Mouse (Mus musculus): ENCODE results near the gene Cdk12. TPM values are rescaled to one million over a fixed set of nuclear protein-coding genes. Genes with fewer than 3 reads are reported as not detected.

The Cdk12 gene
- polyA plus RNA-seq, 1 experiment: 18.1 TPM

DNA sequence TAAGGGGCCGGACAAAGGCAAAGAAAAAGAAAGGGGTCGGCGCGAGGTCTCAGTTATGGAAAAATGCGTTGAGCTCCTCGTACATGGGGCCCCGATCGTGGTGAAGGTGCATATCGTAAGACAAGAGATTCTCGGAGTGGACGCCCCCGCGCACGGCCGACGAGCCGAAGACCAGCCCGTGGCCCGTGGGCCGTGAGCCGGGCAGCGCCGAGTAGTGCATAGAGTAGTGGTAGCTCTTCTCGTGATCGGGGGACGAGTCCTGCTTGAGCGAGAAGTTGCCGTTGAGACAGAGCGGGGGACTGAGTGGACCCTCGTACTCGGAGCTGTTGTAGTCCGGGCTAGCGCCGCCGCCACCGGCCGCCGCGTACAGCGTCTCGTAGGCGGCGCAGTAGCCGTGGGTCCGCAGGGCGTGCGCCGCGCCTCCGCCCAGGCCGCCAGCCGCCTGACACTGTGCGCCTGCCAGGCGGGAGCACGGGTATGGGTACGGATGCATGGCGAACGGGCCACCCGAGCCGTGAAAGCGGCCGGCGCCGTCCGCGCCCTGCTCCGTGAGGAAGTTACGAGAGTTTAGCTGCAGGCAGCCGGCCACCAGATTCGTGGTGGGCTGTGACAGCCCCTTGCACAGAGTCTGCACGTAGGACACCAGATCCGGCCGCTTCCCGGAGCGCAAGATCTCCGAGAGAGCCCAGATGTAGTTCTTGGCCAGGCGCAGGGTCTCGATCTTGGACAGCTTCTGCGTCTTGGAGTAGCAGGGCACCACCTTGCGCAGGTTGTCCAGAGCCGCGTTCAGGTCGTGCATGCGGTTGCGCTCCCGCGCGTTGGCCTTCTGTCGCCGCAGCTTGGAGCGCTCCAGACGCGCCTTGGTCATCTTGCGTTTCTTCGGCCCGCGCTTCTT lies 124.5 kb downstream of the Cdk12 start:
- peak overlapping the region; percentile 93 for H3K4me3 ChIP-seq (ENCODE audit: insufficient read depth, low read length)
- TF ChIP-seq POLR2A (IDR thresholded peaks at IDR 0.05; ENCODE audit: extremely low read depth, insufficient read depth, low read length) (no peak), CTCF (IDR thresholded peaks at IDR 0.05; ENCODE audit: extremely low read depth, insufficient read depth, low read length) (no peak)
- peak overlapping the region; percentile 84 for H3K27ac ChIP-seq (ENCODE audit: insufficient read depth, low read length)
- peaks cover 5% of the 10 kb centered on the region for H3K4me1 ChIP-seq (ENCODE audit: control insufficient read depth, insufficient read depth, low read length)

DNA sequence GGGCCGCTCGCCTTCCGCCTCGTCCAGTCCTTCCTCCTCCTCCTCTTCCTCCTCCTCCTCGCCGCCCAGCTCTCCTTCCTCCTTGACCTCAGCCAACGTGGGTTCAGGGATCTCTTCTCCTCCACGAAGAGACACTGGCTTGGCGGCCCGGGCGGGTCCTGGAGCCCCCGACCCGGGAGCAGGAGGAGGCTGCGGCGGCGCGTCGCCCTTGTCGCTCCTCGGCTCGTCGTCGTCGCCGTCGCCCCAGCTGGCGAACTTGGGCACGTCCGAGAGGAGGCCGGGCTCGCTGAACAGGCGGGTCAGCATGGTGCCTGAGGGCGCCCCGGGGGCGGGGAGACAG lies 125.1 kb downstream of the Cdk12 start:
- Histone ChIP-seq H3K27ac (ENCODE audit: insufficient read depth, low read length) (peak overlapping the region; percentile 84), H3K4me3 (ENCODE audit: insufficient read depth, low read length) (peak overlapping the region; percentile 93), H3K4me1 (ENCODE audit: control insufficient read depth, insufficient read depth, low read length) (peaks cover 5% of the 10 kb centered on the region)
- TF ChIP-seq POLR2A (IDR thresholded peaks at IDR 0.05; ENCODE audit: extremely low read depth, insufficient read depth, low read length): no peak
- no peak for TF ChIP-seq CTCF (IDR thresholded peaks at IDR 0.05; ENCODE audit: extremely low read depth, insufficient read depth, low read length)

Other genes with a start within 250 kb of the Cdk12 start
- 28.6 and 29.2 TPM in 2 replicates for gene Plxdc1, start 216.6 kb upstream of the Cdk12 start, polyA plus RNA-seq (2012; rRNA removed)
- 2.2 and 2.6 TPM in 2 replicates for gene Arl5c, start 206.9 kb upstream of the Cdk12 start, polyA plus RNA-seq (2012; rRNA removed)
- gene Cacnb1, start 180.0 kb upstream of the Cdk12 start, polyA plus RNA-seq (2012; rRNA removed): 114 and 117 TPM in 2 replicates
- gene Rpl19, start 176.3 kb upstream of the Cdk12 start, polyA plus RNA-seq (2012; rRNA removed): 880 and 901 TPM in 2 replicates
- gene Stac2, start 149.6 kb upstream of the Cdk12 start, polyA plus RNA-seq (2012; rRNA removed): 49.7 and 51.6 TPM in 2 replicates
- gene Fbxl20, start 52.7 kb upstream of the Cdk12 start, polyA plus RNA-seq (2012; rRNA removed): 25.0 and 25.6 TPM in 2 replicates
- gene Med1, start 9.8 kb upstream of the Cdk12 start, polyA plus RNA-seq (2012; rRNA removed): 21.7 and 23.3 TPM in 2 replicates
- gene Neurod2, start 126.6 kb downstream of the Cdk12 start, polyA plus RNA-seq (2012; rRNA removed): 45.0 and 57.2 TPM in 2 replicates
- 127 and 322 TPM in 2 replicates for gene Ppp1r1b, start 145.3 kb downstream of the Cdk12 start, polyA plus RNA-seq (2012; rRNA removed)
- gene Stard3, start 155.3 kb downstream of the Cdk12 start, polyA plus RNA-seq (2012; rRNA removed): 63.2 and 70.8 TPM in 2 replicates
- gene Tcap, start 180.8 kb downstream of the Cdk12 start, polyA plus RNA-seq (2012; rRNA removed): 13.6 and 17.7 TPM in 2 replicates
- 0.13 and 0.40 TPM in 2 replicates for gene Pnmt, start 183.4 kb downstream of the Cdk12 start, polyA plus RNA-seq (2012; rRNA removed)
- 14.4 TPM in 2 replicates for gene Pgap3, start 197.4 kb downstream of the Cdk12 start, polyA plus RNA-seq (2012; rRNA removed)
- 2.0 and 2.6 TPM in 2 replicates for gene Erbb2, start 209.4 kb downstream of the Cdk12 start, polyA plus RNA-seq (2012; rRNA removed)
- 192 and 197 TPM in 2 replicates for gene Mien1, start 235.9 kb downstream of the Cdk12 start, polyA plus RNA-seq (2012; rRNA removed)
- 3.8 TPM in 2 replicates for gene Grb7, start 243.3 kb downstream of the Cdk12 start, polyA plus RNA-seq (2012; rRNA removed)

Measured in cortical plate, adult 2 months (tissue).